Mouse (Mus musculus): ENCODE data around the gene Arsb.

DNA sequence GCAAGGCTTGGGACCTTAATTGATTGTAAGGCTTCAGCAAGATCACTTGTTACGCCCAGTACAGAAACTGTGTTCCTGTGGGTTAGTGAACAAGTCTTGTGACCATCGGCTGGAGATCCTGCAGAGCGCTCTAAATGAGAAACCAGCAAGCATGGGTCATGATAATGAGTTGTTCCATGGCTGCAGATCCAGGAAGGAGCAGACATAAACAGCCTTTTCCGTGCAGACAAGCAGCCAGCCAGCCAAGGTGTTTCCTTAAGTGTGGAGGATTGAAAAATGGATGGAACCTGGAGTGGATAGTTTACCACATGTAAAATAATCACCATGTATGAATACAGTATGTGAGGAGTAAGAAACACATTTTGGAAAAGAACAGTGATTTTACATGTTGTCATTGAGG is 48.7 kb downstream of the Arsb start:
- TF ChIP-seq POLR2A (IDR thresholded peaks at IDR 0.05; ENCODE audit: insufficient read depth, low read depth, low read length): no peak
- TF ChIP-seq EP300 (IDR thresholded peaks at IDR 0.05; ENCODE audit: insufficient read depth, low read depth, low read length): no peak
- TF ChIP-seq CTCF (IDR thresholded peaks at IDR 0.05): no peak

All from heart, adult 2 months (tissue).